Mouse (Mus musculus) CH12.LX (cell line): ENCODE results near the gene Snx3. TPM values are rescaled to one million over a fixed set of nuclear protein-coding genes. Genes with fewer than 3 reads are reported as not detected.

Source experiments
- DNase-seq: peaks from one replicate; pipeline ENCODE4 v3.0.0-alpha.2; 2013; ENCODE audit errors: extremely low read depth
- H3K27ac ChIP-seq: 2 replicates; pipeline ENCODE4 v1.5.1; 2012; ENCODE audit warnings: low read depth, mild to moderate bottlenecking, control low read depth, moderate library complexity; ENCODE audit not compliant: insufficient read depth
- H3K27me3 ChIP-seq: replicated peaks from 2 replicates; pipeline ENCODE3; 2012; ENCODE audit warnings: inconsistent platforms
- H3K36me3 ChIP-seq, 2 experiments: replicated peaks in 1 of 2; 2 replicates each; pipeline versions ENCODE3 to v1.6.1; 2012; ENCODE audit warnings: inconsistent platforms in 1 of 2, low read length in 1 of 2, mild to moderate bottlenecking in 1 of 2, mixed read lengths in 1 of 2, moderate library complexity in 1 of 2; ENCODE audit not compliant: control insufficient read depth in 1 of 2, insufficient read depth in 1 of 2
- H3K4me1 ChIP-seq, 2 experiments: 2 replicates each; pipeline ENCODE4 v1.6.1; 2012; ENCODE audit warnings: inconsistent platforms in 1 of 2, moderate library complexity in 1 of 2; ENCODE audit not compliant: insufficient read depth in 2 of 2, control insufficient read depth in 1 of 2
- H3K4me2 ChIP-seq: 2 replicates; pipeline ENCODE4 v1.6.1; 2012; ENCODE audit warnings: low read depth, mild to moderate bottlenecking, control low read depth; ENCODE audit not compliant: poor library complexity, insufficient read depth, severe bottlenecking
- H3K4me3 ChIP-seq, 3 experiments: fragments of 150-350 bp in 1 of 3; sonication (generic) in 1 of 3; replicated peaks in 1 of 3; 2 replicates each; pipeline versions ENCODE3 to v1.5.1; 2011 to 2012; ENCODE audit warnings: low read depth in 2 of 3, low read length in 2 of 3, mild to moderate bottlenecking in 2 of 3, moderate library complexity in 2 of 3, control low read depth in 1 of 3, improper control_type of control experiment in 1 of 3, inconsistent platforms in 1 of 3, mixed read lengths in 1 of 3; ENCODE audit not compliant: poor library complexity in 1 of 3
- H3K79me2 ChIP-seq: replicated peaks from 2 replicates; pipeline ENCODE4 v1.6.1; 2012; ENCODE audit warnings: mild to moderate bottlenecking, moderate library complexity; ENCODE audit not compliant: control insufficient read depth, poor library complexity, insufficient read depth, severe bottlenecking; ENCODE audit errors: extremely low read depth
- H3K9ac ChIP-seq: 2 replicates; pipeline ENCODE4 v1.6.1; 2012; ENCODE audit warnings: low read depth, mild to moderate bottlenecking, control low read depth, moderate library complexity; ENCODE audit not compliant: insufficient read depth
- H3K9me3 ChIP-seq: replicated peaks from 2 replicates; pipeline ENCODE3; 2012; ENCODE audit warnings: low read length, inconsistent platforms, mixed read lengths
- CHD1 ChIP-seq: IDR thresholded peaks from 2 replicates; pipeline ENCODE4 v1.6.1; 2012; ENCODE audit warnings: low read depth, low read length, improper control_type of control experiment, inconsistent platforms
- KAT2A ChIP-seq: IDR thresholded peaks from 2 replicates; pipeline ENCODE4 v1.6.1; 2012; ENCODE audit warnings: low read length, improper control_type of control experiment, inconsistent platforms; ENCODE audit not compliant: insufficient replicate concordance
- MAFK ChIP-seq: IDR thresholded peaks from 2 replicates; pipeline ENCODE4 v1.6.1; 2011; ENCODE audit warnings: low read length, improper control_type of control experiment; ENCODE audit not compliant: insufficient replicate concordance
- MAX ChIP-seq: IDR thresholded peaks from 2 replicates; pipeline ENCODE4 v1.6.1; 2011; ENCODE audit warnings: low read length, improper control_type of control experiment
- MXI1 ChIP-seq: IDR thresholded peaks from 2 replicates; pipeline ENCODE4 v1.6.1; 2011; ENCODE audit warnings: mild to moderate bottlenecking, low read depth, low read length, improper control_type of control experiment
- POLR2A ChIP-seq: IDR thresholded peaks from 2 replicates; pipeline ENCODE4 v1.6.1; 2011; ENCODE audit warnings: low read depth, mild to moderate bottlenecking, improper control_type of control experiment, low read length
- POLR2AphosphoS2 ChIP-seq: IDR thresholded peaks from 2 replicates; pipeline ENCODE4 v1.6.1; 2011; ENCODE audit warnings: low read depth, low read length, improper control_type of control experiment
- RAD21 ChIP-seq: IDR thresholded peaks from 2 replicates; pipeline ENCODE4 v1.6.1; 2011; ENCODE audit warnings: low read depth, mild to moderate bottlenecking, low read length, improper control_type of control experiment, moderate library complexity
- SIN3A ChIP-seq: IDR thresholded peaks from 2 replicates; pipeline ENCODE4 v1.6.1; 2012; ENCODE audit warnings: low read length, improper control_type of control experiment, inconsistent platforms
- SMC3 ChIP-seq: IDR thresholded peaks from 2 replicates; pipeline ENCODE4 v1.6.1; 2011; ENCODE audit warnings: low read depth, low read length, improper control_type of control experiment
- UBTF ChIP-seq: IDR thresholded peaks from 2 replicates; pipeline ENCODE4 v1.6.1; 2012; ENCODE audit warnings: low read depth, mild to moderate bottlenecking, inconsistent platforms, low read length, improper control_type of control experiment, moderate library complexity
- USF1 ChIP-seq: IDR thresholded peaks from 2 replicates; pipeline ENCODE4 v1.6.1; 2014; ENCODE audit warnings: low read depth, mild to moderate bottlenecking, inconsistent platforms, low read length, improper control_type of control experiment
- USF2 ChIP-seq: conservative IDR thresholded peaks from 2 replicates; pipeline ENCODE4 v1.6.1; 2011; ENCODE audit warnings: low read depth, low read length, improper control_type of control experiment
- ZNF384 ChIP-seq: IDR thresholded peaks from 2 replicates; pipeline ENCODE4 v1.6.1; 2012; ENCODE audit warnings: low read depth, low read length, improper control_type of control experiment, inconsistent platforms
- dilution Hi-C: fragments of 300-500 bp; cut with MboI; formaldehyde crosslinking; loops from 2 replicates; pipeline ENCODE4 v1.14.3; 2020; ENCODE audit warnings: low sequenced_read_pairs; ENCODE audit not compliant: extremely low pct_unique_long_range_greater_than_20kb, extremely low pct_ligation_motif_present
- in situ Hi-C: fragments of 300-500 bp; cut with MboI; formaldehyde crosslinking; loops from 3 replicates; pipeline ENCODE4 v1.14.3; 2019; ENCODE audit warnings: low sequenced_read_pairs, low pct_ligation_motif_present, low pct_unique_long_range_greater_than_20kb, mixed read lengths
- polyA plus RNA-seq: library from polyadenylated mRNA; unstranded; fragments of >175 nt; gene quantifications from 2 replicates; pipeline ENCODE4 v1.2.1, GENCODE M21; 2012; ENCODE audit warnings: low read depth; ENCODE audit not compliant: insufficient read length
- total RNA-seq, 2 experiments: library from RNA; depleted of rRNA; stranded (reverse); fragments of 300-350 nt in 1 of 2; fragments of >200 nt in 1 of 2; gene quantifications; 2 replicates each; pipeline ENCODE4 v1.2.3; 2012 to 2014

Snx3 gene
- total and polyA plus RNA-seq, 3 experiments, result 65.5 to 187 (median 115) TPM

GRCm38 (mm10) chr10:42572971-42573370 lies 71.1 kb downstream of the Snx3 start:
- H3K36me3 ChIP-seq, result no peaks in the 10 kb centered on the region
- no peak for DNase-seq
- dilution Hi-C loops, result no loop called here
- H3K4me1 ChIP-seq, result peaks cover 2 to 5% of the 10 kb centered on the region in 2 experiments; a peak in 3 of 4 replicates
- H3K27me3 ChIP-seq, result no peaks in the 10 kb centered on the region
- H3K4me2 ChIP-seq, result no peak overlapping the region
- in situ Hi-C loops, result no loop called here
- TF ChIP-seq USF2, result no peak
- TF ChIP-seq SIN3A, result no peak
- TF ChIP-seq MAX, result no peak
- no peak for TF ChIP-seq SMC3
- no peak for TF ChIP-seq POLR2A
- no peak for TF ChIP-seq POLR2AphosphoS2
- no peak for TF ChIP-seq MXI1
- TF ChIP-seq KAT2A, result no peak
- TF ChIP-seq, all 38 proteins: peak for 0
- Histone ChIP-seq H3K9ac (no peak overlapping the region), H3K27ac (no peak overlapping the region), H3K79me2 (no peaks in the 10 kb centered on the region), H3K4me3 (no peak overlapping the region), H3K9me3 (no peaks in the 10 kb centered on the region)

- no peak for DNase-seq
- Histone ChIP-seq H3K27ac (no peak overlapping the region), H3K27me3 (no peaks in the 10 kb centered on the region), H3K9ac (no peak overlapping the region), H3K4me3 (no peak overlapping the region), H3K9me3 (no peaks in the 10 kb centered on the region), H3K4me2 (no peak overlapping the region), H3K4me1 (peaks cover 2 to 5% of the 10 kb centered on the region in 2 experiments; a peak in 3 of 4 replicates), H3K79me2 (no peaks in the 10 kb centered on the region), H3K36me3 (no peaks in the 10 kb centered on the region)
- in situ Hi-C loops (no loop called here), dilution Hi-C loops (no loop called here)
- no peak for TF ChIP-seq KAT2A
- TF ChIP-seq USF1, result no peak
- no peak for TF ChIP-seq SMC3
- TF ChIP-seq SIN3A, result no peak
- TF ChIP-seq UBTF, result no peak
- peak; percentile 26; the same call in 1 of the 2 replicates for TF ChIP-seq ZNF384
- TF ChIP-seq CHD1, result no peak
- TF ChIP-seq RAD21, result no peak
- no peak for TF ChIP-seq MAFK
Observed at GRCm38 (mm10) chr10:42574639-42575038, 72.8 kb downstream of the Snx3 start.
